Mouse (Mus musculus): ENCODE measurements at regions not wholly inside any gene's neighbourhood (a gene's known extent, or its start where the extent isn't known, plus 50 kb on each side); places are given as distances from the start of the nearest gene placed in this dataset.

DNA sequence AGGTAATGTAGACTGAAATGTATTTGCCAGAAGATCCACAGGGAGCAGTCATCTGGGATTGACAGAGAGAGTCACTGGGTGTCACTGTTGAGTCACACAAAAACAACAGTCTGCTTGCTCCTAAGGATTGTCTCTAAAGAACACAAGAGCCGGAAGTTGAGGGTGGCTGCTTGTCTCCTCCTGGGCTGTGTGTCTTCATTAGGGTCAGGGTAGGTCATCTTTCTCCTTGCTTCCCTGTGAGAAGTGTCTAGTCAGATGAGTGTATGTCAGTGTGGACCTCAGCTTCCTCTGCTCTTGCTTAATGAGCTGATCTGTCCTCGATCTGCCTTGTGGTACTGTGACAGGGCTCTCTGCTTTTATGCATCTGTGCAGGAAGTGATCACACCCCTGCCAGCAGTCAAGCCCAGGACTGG, 931.3 kb downstream of the Brinp1 start:
- TF ChIP-seq CHD2 (IDR thresholded peaks at IDR 0.05; ENCODE audit: low read depth, low read length) = no peak
- no peak for TF ChIP-seq HCFC1 (IDR thresholded peaks at IDR 0.05; ENCODE audit: borderline replicate concordance, insufficient read depth, low read length)
- TF ChIP-seq ZC3H11A (IDR thresholded peaks at IDR 0.05; ENCODE audit: borderline replicate concordance, low read depth, low read length) = 0 out of 2 replicates have a peak, but pooled peaks have one; percentile 14
- TF ChIP-seq MAFK (IDR thresholded peaks at IDR 0.05; ENCODE audit: insufficient read depth, low read depth, low read length) = no peak

All from ES-E14 (cell line).